Mouse (Mus musculus): Measurements from ENCODE around the gene Nr3c2. TPM values are rescaled to one million over a fixed set of nuclear protein-coding genes. Genes with fewer than 3 reads are reported as not detected.

Gene Nr3c2
- polyA plus RNA-seq, 1 experiment from 2014 or later, result 5.0 TPM

DNA sequence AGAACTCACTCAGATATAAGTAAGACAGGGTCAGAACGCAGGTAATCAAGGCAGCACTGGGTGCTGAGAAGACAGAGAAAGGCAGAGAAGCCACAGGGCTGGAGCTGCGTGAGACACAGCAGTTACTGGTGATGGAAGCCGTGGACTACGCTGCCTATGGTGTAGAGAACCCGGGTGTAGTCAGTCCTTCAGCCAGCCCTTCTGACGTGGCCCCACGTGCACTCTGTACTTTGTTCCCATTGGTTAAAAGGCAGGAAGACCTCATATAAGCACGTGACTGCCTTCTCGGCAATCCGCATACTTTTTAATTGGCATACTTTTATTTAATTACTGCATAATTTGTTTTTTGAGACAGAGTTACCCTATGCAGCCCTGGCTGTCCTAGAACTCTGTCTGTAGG, 198.9 kb downstream of the Nr3c2 start:
- ATAC-seq (ENCODE audit: insufficient number of reproducible peaks, low FRiP score, low TSS enrichment, low read depth), result no peak
- Histone ChIP-seq H3K9ac (no peak overlapping the region), H3K27me3 (no peaks in the 10 kb centered on the region), H3K4me1 (no peaks in the 10 kb centered on the region), H3K4me2 (no peak overlapping the region), H3K9me3 (no peaks in the 10 kb centered on the region), H3K27ac (no peak overlapping the region), H3K36me3 (no peaks in the 10 kb centered on the region), H3K4me3 (no peak overlapping the region)
- WGBS, result 78% methylated on average over 10 of the region's 10 CpGs

DNA sequence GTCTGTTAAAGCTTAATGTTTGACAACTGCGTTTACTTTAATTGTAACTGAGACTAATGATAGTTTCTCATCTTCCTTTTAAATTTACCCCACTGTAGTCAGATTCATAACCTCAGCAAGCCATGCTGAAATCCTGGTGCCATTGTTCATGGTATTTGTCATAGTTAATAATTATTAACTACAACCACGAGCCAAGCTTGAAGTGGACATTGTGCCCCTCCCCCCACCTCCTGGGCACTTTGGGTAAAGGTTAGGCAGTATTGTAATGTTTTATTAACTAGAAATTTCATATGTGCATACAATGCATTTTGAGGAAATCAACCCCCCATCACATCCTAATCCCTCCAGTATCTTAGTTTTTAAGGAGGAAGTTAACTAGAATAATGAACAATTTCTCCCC, 201.1 kb downstream of the Nr3c2 start:
- Histone ChIP-seq H3K9me3 (no peaks in the 10 kb centered on the region), H3K27ac (no peak overlapping the region)
- WGBS, result 83% methylated on average over 2 of the region's 2 CpGs

DNA sequence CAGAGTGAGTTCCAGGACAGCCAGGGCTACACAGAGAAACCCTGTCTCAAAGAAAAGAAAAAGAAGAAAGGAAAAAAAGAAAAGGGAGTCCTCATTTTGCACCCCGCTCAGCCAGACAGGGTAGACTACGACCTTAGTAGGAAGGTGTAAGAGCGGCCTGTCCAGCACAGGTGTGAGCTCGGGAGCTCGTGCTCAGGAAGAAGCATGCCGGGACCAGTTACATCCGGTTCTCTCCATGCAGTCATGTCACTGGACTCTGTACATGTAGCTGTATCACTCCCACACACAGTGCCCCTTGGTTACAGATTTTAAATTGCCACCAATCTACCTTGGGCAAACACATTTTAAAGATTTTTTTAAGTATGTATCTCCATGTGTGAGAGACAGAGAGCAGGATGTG, 203.6 kb downstream of the Nr3c2 start:
- Histone ChIP-seq H3K27me3 (no peaks in the 10 kb centered on the region), H3K4me1 (no peaks in the 10 kb centered on the region), H3K4me3 (no peak overlapping the region), H3K9me3 (no peaks in the 10 kb centered on the region), H3K36me3 (no peaks in the 10 kb centered on the region), H3K27ac (no peak overlapping the region), H3K9ac (no peak overlapping the region), H3K4me2 (no peak overlapping the region)
- WGBS, result 87% methylated on average over 7 of the region's 7 CpGs
- ATAC-seq (ENCODE audit: insufficient number of reproducible peaks, low FRiP score, low TSS enrichment, low read depth), result no peak

More for the DNA sequence above, 201.1 kb downstream of the Nr3c2 start:
- no peak for ATAC-seq (ENCODE audit: insufficient number of reproducible peaks, low FRiP score, low TSS enrichment, low read depth)
- Histone ChIP-seq H3K36me3 (no peaks in the 10 kb centered on the region), H3K27me3 (no peaks in the 10 kb centered on the region), H3K9ac (no peak overlapping the region), H3K4me1 (no peaks in the 10 kb centered on the region), H3K4me2 (no peak overlapping the region), H3K4me3 (no peak overlapping the region)

DNA sequence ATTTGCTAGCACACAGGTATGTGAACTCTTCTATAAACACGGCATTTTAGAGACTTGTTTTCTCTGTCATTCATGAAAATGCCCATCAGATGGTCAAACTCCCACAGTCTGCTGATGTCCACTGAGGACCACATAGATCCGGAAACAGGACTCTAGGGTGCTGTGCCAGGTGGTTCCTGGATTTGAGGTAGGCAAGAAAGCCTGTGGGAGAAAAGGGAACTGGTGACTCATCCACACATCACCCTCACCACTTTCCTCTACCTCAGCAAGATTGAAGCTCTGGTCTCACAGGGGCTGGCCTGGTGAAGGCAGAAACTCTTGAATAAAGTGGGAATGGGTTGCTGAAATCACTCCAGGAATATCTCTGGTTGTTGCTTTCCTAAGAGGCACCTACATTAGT, 213.5 kb downstream of the Nr3c2 start:
- no peak overlapping the region for H3K9ac ChIP-seq
- ATAC-seq (ENCODE audit: insufficient number of reproducible peaks, low FRiP score, low TSS enrichment, low read depth), result no peak
- H3K27ac ChIP-seq, result no peak overlapping the region
- 73% methylated on average over 2 of the region's 2 CpGs for WGBS
- no peaks in the 10 kb centered on the region for H3K36me3 ChIP-seq
- H3K4me2 ChIP-seq, result no peak overlapping the region
- H3K4me1 ChIP-seq, result no peaks in the 10 kb centered on the region
- H3K4me3 ChIP-seq, result no peak overlapping the region
- H3K9me3 ChIP-seq, result no peaks in the 10 kb centered on the region
- H3K27me3 ChIP-seq, result no peaks in the 10 kb centered on the region

DNA sequence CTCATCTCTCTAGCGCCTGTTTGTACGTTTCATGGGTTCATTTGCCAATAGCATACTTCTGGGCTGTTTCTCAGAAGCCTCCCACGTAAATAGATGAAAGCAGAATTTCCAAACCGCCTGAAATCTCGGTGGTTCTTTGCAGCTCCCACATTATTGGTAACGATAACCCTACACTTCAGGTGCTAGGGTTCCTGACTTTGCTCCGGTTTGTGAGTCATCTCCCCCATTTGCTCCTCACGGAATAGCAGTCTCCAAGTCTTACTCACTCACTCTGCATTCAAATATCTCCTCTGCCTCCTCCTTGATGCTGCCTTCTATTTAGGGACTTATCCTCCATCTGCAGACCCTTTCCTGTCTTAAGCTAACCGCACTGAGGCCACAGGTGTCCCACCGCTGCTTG, 215.5 kb downstream of the Nr3c2 start:
- H3K9me3 ChIP-seq, result no peaks in the 10 kb centered on the region
- H3K27me3 ChIP-seq, result no peaks in the 10 kb centered on the region
- no peak for ATAC-seq (ENCODE audit: insufficient number of reproducible peaks, low FRiP score, low TSS enrichment, low read depth)
- WGBS, result 83% methylated on average over 10 of the region's 10 CpGs
- no peak overlapping the region for H3K4me2 ChIP-seq
- no peaks in the 10 kb centered on the region for H3K4me1 ChIP-seq
- no peak overlapping the region for H3K9ac ChIP-seq
- no peaks in the 10 kb centered on the region for H3K36me3 ChIP-seq
- no peak overlapping the region for H3K27ac ChIP-seq
- no peak overlapping the region for H3K4me3 ChIP-seq

DNA sequence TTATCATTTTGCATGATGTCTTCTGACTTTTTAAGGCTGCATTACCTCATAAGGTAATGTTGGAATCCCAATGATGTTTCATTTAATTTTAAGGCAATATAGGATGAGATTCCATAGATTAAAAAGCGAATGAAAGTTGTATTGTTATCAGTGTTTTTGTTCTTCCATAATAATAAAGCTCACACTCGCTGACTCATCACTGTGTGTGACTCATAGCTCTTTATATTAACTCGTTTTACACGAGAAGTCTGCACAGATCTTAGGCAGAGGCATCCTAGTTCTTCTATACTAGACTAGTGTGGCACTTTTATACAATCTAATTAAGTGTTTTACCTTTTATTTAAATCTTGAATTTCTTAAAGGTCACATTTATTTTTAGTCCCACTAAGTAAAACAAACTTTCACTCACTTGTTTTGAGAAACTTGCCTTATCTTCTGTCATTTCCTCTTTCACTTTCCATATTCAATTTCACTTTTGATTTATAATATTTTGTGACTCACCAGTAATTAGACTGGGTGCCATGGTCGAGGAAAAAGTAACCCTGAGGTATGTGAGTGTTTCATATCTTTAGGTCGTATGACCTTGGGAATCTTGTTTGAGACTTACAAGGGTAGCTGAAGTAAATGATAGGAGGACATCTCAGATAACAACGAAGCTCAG, 217.3 kb downstream of the Nr3c2 start:
- Histone ChIP-seq H3K27me3 (no peaks in the 10 kb centered on the region), H3K36me3 (no peaks in the 10 kb centered on the region), H3K4me2 (no peak overlapping the region), H3K9me3 (no peaks in the 10 kb centered on the region), H3K9ac (no peak overlapping the region), H3K4me1 (peaks cover 8% of the 10 kb centered on the region), H3K27ac (no peak overlapping the region), H3K4me3 (no peak overlapping the region)
- ATAC-seq (ENCODE audit: insufficient number of reproducible peaks, low FRiP score, low TSS enrichment, low read depth), result no peak
- WGBS, result 72% methylated on average over 7 of the region's 7 CpGs

DNA sequence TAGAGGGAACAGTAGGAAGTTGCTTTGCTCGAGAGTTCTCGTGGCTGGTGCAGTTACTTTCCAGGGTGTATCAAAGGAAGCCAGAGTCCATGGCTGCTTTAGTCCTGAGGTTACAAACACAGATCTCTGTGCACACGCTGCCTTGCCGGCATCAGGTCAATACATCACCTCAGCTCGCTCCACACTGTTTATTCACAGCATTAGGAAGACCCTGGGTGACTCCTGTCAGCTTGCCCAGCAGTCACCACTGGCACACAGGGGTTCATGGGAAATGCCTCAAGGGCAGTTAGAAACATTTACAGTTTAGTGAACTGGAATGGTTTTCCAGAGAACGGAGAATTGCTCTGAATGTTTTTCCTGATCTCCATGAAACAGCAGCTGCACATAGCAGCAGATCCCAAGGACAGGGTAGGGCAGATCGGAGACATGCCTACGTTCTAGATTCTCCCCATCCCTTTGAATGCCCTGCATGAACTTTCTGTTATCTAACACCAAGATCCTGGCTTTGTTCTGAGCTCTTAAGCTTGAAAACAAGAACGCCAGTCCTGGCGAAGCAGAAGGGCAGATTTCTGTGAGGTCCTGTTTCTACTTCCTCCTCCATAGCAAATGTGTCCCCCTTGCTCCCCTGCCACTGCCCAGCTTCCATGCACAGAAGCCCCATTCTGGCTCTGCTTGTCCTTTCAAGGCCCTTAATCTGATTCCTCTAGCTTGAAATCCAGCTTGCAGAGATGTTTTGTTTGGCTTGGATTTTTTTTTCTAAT, 221.7 kb downstream of the Nr3c2 start:
- no peak overlapping the region for H3K9ac ChIP-seq

DNA sequence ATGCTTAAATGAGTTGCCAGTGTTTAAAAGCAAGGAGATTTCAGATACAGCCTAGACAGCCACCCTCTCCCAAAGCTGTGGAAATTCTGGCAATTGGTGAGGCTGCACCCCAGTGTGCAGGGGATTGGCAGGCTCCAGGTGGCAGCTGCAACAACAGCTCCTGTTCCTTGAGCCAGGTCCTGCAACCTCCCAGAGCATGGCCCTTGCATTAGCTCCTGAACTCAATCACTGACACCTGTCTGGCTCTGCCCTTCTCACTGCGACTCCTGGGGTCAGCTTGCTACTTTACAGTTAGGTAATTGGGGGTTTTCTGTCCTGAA, 222.3 kb downstream of the Nr3c2 start:
- no peak for ATAC-seq (ENCODE audit: insufficient number of reproducible peaks, low FRiP score, low TSS enrichment, low read depth)

More for the DNA sequence above, 221.7 kb downstream of the Nr3c2 start:
- no peaks in the 10 kb centered on the region for H3K36me3 ChIP-seq
- no peak overlapping the region for H3K4me3 ChIP-seq
- H3K4me1 ChIP-seq, result peaks cover 8% of the 10 kb centered on the region
- no peak overlapping the region for H3K4me2 ChIP-seq
- WGBS, result 40% methylated on average over 10 of the region's 10 CpGs
- H3K9me3 ChIP-seq, result no peaks in the 10 kb centered on the region
- 0 out of 2 replicates have a peak overlapping the region, but pooled peaks have one; percentile 8 for H3K27ac ChIP-seq
- ATAC-seq (ENCODE audit: insufficient number of reproducible peaks, low FRiP score, low TSS enrichment, low read depth), result no peak
- no peaks in the 10 kb centered on the region for H3K27me3 ChIP-seq

DNA sequence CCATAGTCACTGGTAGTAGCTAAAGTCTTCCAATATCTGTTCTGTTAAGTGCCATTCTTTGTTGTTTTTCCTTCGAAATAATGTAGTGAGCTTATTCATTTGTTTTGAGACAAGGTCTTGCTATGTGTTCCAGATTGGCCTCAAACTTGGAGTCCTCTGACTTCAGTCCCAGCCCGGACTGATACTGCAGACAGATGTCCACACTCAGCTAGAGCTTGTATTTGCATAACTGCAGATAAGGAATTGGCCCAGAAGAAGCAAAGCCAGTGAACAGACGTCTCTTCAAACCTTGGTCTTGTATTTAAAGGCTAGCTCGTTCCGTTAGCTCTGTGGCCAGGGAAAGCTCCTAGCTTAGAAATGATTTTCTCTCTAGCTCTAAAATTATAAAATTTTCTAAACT, 223.1 kb downstream of the Nr3c2 start:
- ATAC-seq (ENCODE audit: insufficient number of reproducible peaks, low FRiP score, low TSS enrichment, low read depth), result no peak
- H3K27ac ChIP-seq, result no peak overlapping the region
- no peak overlapping the region for H3K4me3 ChIP-seq
- H3K9ac ChIP-seq, result no peak overlapping the region
- peaks cover 8% of the 10 kb centered on the region for H3K4me1 ChIP-seq
- no peak overlapping the region for H3K4me2 ChIP-seq
- no peaks in the 10 kb centered on the region for H3K27me3 ChIP-seq
- 78% methylated on average over 5 of the region's 5 CpGs for WGBS
- no peaks in the 10 kb centered on the region for H3K9me3 ChIP-seq
- H3K36me3 ChIP-seq, result no peaks in the 10 kb centered on the region

More for the DNA sequence above, 222.3 kb downstream of the Nr3c2 start:
- Histone ChIP-seq H3K4me3 (no peak overlapping the region), H3K36me3 (no peaks in the 10 kb centered on the region), H3K4me2 (no peak overlapping the region), H3K9ac (no peak overlapping the region), H3K27ac (0 out of 2 replicates have a peak overlapping the region, but pooled peaks have one; percentile 8), H3K4me1 (peaks cover 8% of the 10 kb centered on the region), H3K27me3 (no peaks in the 10 kb centered on the region), H3K9me3 (no peaks in the 10 kb centered on the region)
- WGBS, result 10% methylated on average over 1 of the region's 1 CpGs

DNA sequence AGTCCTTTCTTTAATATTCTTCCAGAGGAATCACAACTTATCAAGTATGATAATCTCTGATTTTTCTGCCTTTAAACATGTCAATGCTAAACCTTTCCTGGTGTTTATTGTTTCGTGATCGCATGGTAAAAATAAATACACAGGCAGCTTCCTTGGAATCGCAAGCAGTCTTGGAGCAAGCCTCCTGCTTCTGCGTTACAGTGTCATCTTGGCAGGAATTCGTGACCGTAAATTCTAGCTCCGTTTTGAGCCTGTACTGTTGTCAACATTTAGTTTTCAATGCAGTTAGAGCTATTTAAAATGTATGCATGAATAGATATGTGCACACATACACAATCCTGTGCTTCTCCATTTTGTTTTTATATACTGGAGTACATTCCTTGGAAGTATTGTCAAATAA, 226.5 kb downstream of the Nr3c2 start:
- H3K9me3 ChIP-seq, result no peaks in the 10 kb centered on the region
- no peak for ATAC-seq (ENCODE audit: insufficient number of reproducible peaks, low FRiP score, low TSS enrichment, low read depth)
- 85% methylated on average over 7 of the region's 7 CpGs for WGBS
- H3K27me3 ChIP-seq, result no peaks in the 10 kb centered on the region
- H3K4me3 ChIP-seq, result no peak overlapping the region
- H3K4me1 ChIP-seq, result peaks cover 6% of the 10 kb centered on the region
- H3K27ac ChIP-seq, result no peak overlapping the region
- H3K9ac ChIP-seq, result no peak overlapping the region
- no peaks in the 10 kb centered on the region for H3K36me3 ChIP-seq
- no peak overlapping the region for H3K4me2 ChIP-seq

DNA sequence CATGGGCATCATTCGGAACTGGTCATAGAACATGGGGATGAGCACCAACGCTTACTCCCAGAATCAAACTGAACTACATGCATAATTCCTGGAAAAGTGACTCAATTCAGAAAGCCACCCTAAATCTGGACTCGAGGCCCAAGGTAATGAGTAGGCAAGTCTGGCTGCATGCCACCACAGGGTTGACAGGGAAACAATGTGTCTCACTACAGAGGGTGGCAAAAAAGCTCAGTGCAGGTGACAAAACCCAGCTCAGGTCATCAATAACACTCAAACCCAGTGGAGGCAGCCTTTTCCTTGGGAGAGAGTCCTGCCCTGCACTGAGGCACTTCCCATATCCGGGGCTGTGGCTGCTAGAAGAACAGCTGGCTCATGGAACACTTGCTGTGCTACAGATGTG, 228.8 kb downstream of the Nr3c2 start:
- H3K27me3 ChIP-seq, result no peaks in the 10 kb centered on the region
- no peak overlapping the region for H3K9ac ChIP-seq
- no peak overlapping the region for H3K4me3 ChIP-seq
- H3K4me1 ChIP-seq, result peaks cover 4% of the 10 kb centered on the region
- no peak for ATAC-seq (ENCODE audit: insufficient number of reproducible peaks, low FRiP score, low TSS enrichment, low read depth)
- no peak overlapping the region for H3K27ac ChIP-seq
- H3K4me2 ChIP-seq, result no peak overlapping the region
- H3K36me3 ChIP-seq, result no peaks in the 10 kb centered on the region
- no peaks in the 10 kb centered on the region for H3K9me3 ChIP-seq
- WGBS, result 76% methylated on average over 4 of the region's 4 CpGs

DNA sequence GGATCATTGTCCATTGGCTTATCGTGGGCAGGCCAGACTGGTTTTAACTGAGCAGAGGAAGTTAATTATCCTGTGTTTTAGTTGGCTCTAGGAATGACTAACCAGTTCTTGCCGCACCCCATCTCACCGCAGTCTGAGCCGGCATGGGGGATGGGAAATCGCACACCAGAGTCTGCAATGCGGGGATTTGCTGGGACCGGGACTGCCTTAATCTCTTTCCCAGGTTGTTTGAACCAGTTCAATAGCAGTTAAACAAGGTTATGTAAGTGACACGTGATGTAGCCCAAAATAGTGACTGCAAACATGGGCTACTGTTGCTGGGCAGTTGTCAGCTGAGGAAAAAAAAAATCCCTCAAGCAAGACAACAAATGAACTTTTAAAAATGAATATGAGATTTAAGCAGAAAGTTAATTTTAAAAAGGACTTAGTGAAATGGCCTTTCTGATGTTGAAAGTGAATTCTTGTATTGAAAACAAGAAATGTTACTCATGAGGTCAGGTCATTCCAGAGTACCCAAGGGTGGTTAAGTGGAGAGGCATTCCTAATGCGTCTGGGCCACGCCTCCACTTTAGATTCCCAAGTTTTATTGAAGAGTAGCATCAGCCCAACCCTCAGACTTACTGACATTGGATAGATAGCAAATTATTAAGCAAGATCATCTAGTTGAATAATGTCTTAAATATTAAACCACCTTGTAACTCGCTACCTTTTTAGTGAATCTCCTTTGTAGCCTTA, 233.8 kb downstream of the Nr3c2 start:
- Histone ChIP-seq H3K27ac (no peak overlapping the region), H3K4me2 (peak overlapping the region; percentile 27), H3K27me3 (no peaks in the 10 kb centered on the region), H3K9ac (no peak overlapping the region), H3K36me3 (no peaks in the 10 kb centered on the region), H3K4me1 (peaks cover 9% of the 10 kb centered on the region), H3K4me3 (no peak overlapping the region), H3K9me3 (no peaks in the 10 kb centered on the region)
- no peak for ATAC-seq (ENCODE audit: insufficient number of reproducible peaks, low FRiP score, low TSS enrichment, low read depth)
- 30% methylated on average over 11 of the region's 11 CpGs for WGBS
